Mouse (Mus musculus): ENCODE data around the gene 4930432M17Rik. TPM values are rescaled to one million over a fixed set of nuclear protein-coding genes. Genes with fewer than 3 reads are reported as not detected.

The 4930432M17Rik gene
- polyA plus RNA-seq, 1 experiment from 2014 or later = not detected

GRCm38 (mm10) chr3:121719701-121720100 is 49.1 kb downstream of the 4930432M17Rik start:
- H3K9ac ChIP-seq (ENCODE audit: low read length) = no peak overlapping the region
- no peak overlapping the region for H3K4me2 ChIP-seq (ENCODE audit: low read depth, low read length)
- no peak overlapping the region for H3K27ac ChIP-seq (ENCODE audit: low read length)
- 69% methylated on average over 3 of the region's 3 CpGs for WGBS
- no peak for ATAC-seq (ENCODE audit: insufficient read depth, low FRiP score)
- no peaks in the 10 kb centered on the region for H3K36me3 ChIP-seq (ENCODE audit: control insufficient read depth, insufficient read depth, low read length)
- H3K4me3 ChIP-seq (replicated peaks; ENCODE audit: low read length) = no peak overlapping the region
- H3K9me3 ChIP-seq (replicated peaks; ENCODE audit: control insufficient read depth, low read length) = no peaks in the 10 kb centered on the region
- peaks cover 15% of the 10 kb centered on the region for H3K4me1 ChIP-seq (ENCODE audit: control insufficient read depth, insufficient read depth, low read length)
- H3K27me3 ChIP-seq (ENCODE audit: control insufficient read depth, insufficient read depth, low read length) = no peaks in the 10 kb centered on the region

- 37% methylated on average over 14 of the region's 14 CpGs for WGBS
- H3K4me3 ChIP-seq (replicated peaks; ENCODE audit: low read length) = no peak overlapping the region
- H3K4me1 ChIP-seq (ENCODE audit: control insufficient read depth, insufficient read depth, low read length) = peaks cover 17% of the 10 kb centered on the region
- no peaks in the 10 kb centered on the region for H3K27me3 ChIP-seq (ENCODE audit: control insufficient read depth, insufficient read depth, low read length)
- ATAC-seq (ENCODE audit: insufficient read depth, low FRiP score) = no peak
- peak overlapping the region; percentile 5 for H3K4me2 ChIP-seq (ENCODE audit: low read depth, low read length)
- H3K9me3 ChIP-seq (replicated peaks; ENCODE audit: control insufficient read depth, low read length) = no peaks in the 10 kb centered on the region
- H3K9ac ChIP-seq (ENCODE audit: low read length) = 0 out of 2 replicates have a peak overlapping the region, but pooled peaks have one; percentile 14
- H3K27ac ChIP-seq (ENCODE audit: low read length) = no peak overlapping the region
- H3K36me3 ChIP-seq (ENCODE audit: control insufficient read depth, insufficient read depth, low read length) = no peaks in the 10 kb centered on the region
These were observed 50.5 kb downstream of the 4930432M17Rik start for GRCm38 (mm10) chr3:121720801-121721690.

GRCm38 (mm10) chr3:121721691-121722070 is 51.1 kb downstream of the 4930432M17Rik start:
- Histone ChIP-seq H3K27me3 (ENCODE audit: control insufficient read depth, insufficient read depth, low read length) (no peaks in the 10 kb centered on the region), H3K36me3 (ENCODE audit: control insufficient read depth, insufficient read depth, low read length) (no peaks in the 10 kb centered on the region), H3K4me2 (ENCODE audit: low read depth, low read length) (peak overlapping the region; percentile 5), H3K4me1 (ENCODE audit: control insufficient read depth, insufficient read depth, low read length) (peaks cover 17% of the 10 kb centered on the region), H3K4me3 (replicated peaks; ENCODE audit: low read length) (no peak overlapping the region), H3K9me3 (replicated peaks; ENCODE audit: control insufficient read depth, low read length) (no peaks in the 10 kb centered on the region), H3K9ac (ENCODE audit: low read length) (no peak overlapping the region), H3K27ac (ENCODE audit: low read length) (no peak overlapping the region)
- ATAC-seq (ENCODE audit: insufficient read depth, low FRiP score) = no peak
- 71% methylated on average over 7 of the region's 7 CpGs for WGBS

- H3K27me3 ChIP-seq (ENCODE audit: control insufficient read depth, insufficient read depth, low read length) = no peaks in the 10 kb centered on the region
- peak within 1 kb of the TSS; percentile 81 for H3K4me2 ChIP-seq (ENCODE audit: low read depth, low read length)
- no peaks in the 10 kb centered on the region for H3K9me3 ChIP-seq (replicated peaks; ENCODE audit: control insufficient read depth, low read length)
- peak within 1 kb of the TSS; percentile 69 for H3K4me3 ChIP-seq (replicated peaks; ENCODE audit: low read length)
- no peaks in the 10 kb centered on the region for H3K36me3 ChIP-seq (ENCODE audit: control insufficient read depth, insufficient read depth, low read length)
- peaks cover 17% of the 10 kb centered on the region for H3K4me1 ChIP-seq (ENCODE audit: control insufficient read depth, insufficient read depth, low read length)
- 1% methylated on average over 73 of the region's 73 CpGs for WGBS
- H3K9ac ChIP-seq (ENCODE audit: low read length) = peak within 1 kb of the TSS; percentile 76
- ATAC-seq (ENCODE audit: insufficient read depth, low FRiP score) = peak; percentile 89
- H3K27ac ChIP-seq (ENCODE audit: low read length) = peak within 1 kb of the TSS; percentile 68
These were observed 52.6 kb downstream of the 4930432M17Rik start, which contains the start of gene F3 for GRCm38 (mm10) chr3:121722971-121723844. Gene F3, plus strand, starts transcription at chr3:121723537.

- peaks cover 17% of the 10 kb centered on the region for H3K4me1 ChIP-seq (ENCODE audit: control insufficient read depth, insufficient read depth, low read length)
- no peaks in the 10 kb centered on the region for H3K27me3 ChIP-seq (ENCODE audit: control insufficient read depth, insufficient read depth, low read length)
- H3K4me3 ChIP-seq (replicated peaks; ENCODE audit: low read length) = peak overlapping the region; percentile 69
- no peak for ATAC-seq (ENCODE audit: insufficient read depth, low FRiP score)
- H3K9me3 ChIP-seq (replicated peaks; ENCODE audit: control insufficient read depth, low read length) = no peaks in the 10 kb centered on the region
- H3K9ac ChIP-seq (ENCODE audit: low read length) = peak overlapping the region; percentile 76
- WGBS = 5% methylated on average over 20 of the region's 20 CpGs
- peak overlapping the region; percentile 81 for H3K4me2 ChIP-seq (ENCODE audit: low read depth, low read length)
- no peaks in the 10 kb centered on the region for H3K36me3 ChIP-seq (ENCODE audit: control insufficient read depth, insufficient read depth, low read length)
- peak overlapping the region; percentile 68; the same call in 1 of the 2 replicates for H3K27ac ChIP-seq (ENCODE audit: low read length)
These were observed 53.5 kb downstream of the 4930432M17Rik start for GRCm38 (mm10) chr3:121723968-121724524.

GRCm38 (mm10) chr3:121724553-121724952 is 54.0 kb downstream of the 4930432M17Rik start:
- Histone ChIP-seq H3K9ac (ENCODE audit: low read length) (peak overlapping the region; percentile 76), H3K36me3 (ENCODE audit: control insufficient read depth, insufficient read depth, low read length) (no peaks in the 10 kb centered on the region; the same call in 1 of the 2 replicates), H3K4me1 (ENCODE audit: control insufficient read depth, insufficient read depth, low read length) (peaks cover 17% of the 10 kb centered on the region), H3K9me3 (replicated peaks; ENCODE audit: control insufficient read depth, low read length) (no peaks in the 10 kb centered on the region), H3K4me2 (ENCODE audit: low read depth, low read length) (peak overlapping the region; percentile 81), H3K4me3 (replicated peaks; ENCODE audit: low read length) (peak overlapping the region; percentile 69), H3K27ac (ENCODE audit: low read length) (peak overlapping the region; percentile 68; the same call in 1 of the 2 replicates), H3K27me3 (ENCODE audit: control insufficient read depth, insufficient read depth, low read length) (no peaks in the 10 kb centered on the region)
- 26% methylated on average over 12 of the region's 12 CpGs for WGBS
- ATAC-seq (ENCODE audit: insufficient read depth, low FRiP score) = no peak

GRCm38 (mm10) chr3:121725651-121726050 is 55.1 kb downstream of the 4930432M17Rik start:
- Histone ChIP-seq H3K9me3 (replicated peaks; ENCODE audit: control insufficient read depth, low read length) (no peaks in the 10 kb centered on the region), H3K4me3 (replicated peaks; ENCODE audit: low read length) (no peak overlapping the region; the same call in 1 of the 2 replicates), H3K9ac (ENCODE audit: low read length) (no peak overlapping the region), H3K4me2 (ENCODE audit: low read depth, low read length) (peak overlapping the region; percentile 81; the same call in 1 of the 2 replicates), H3K27ac (ENCODE audit: low read length) (no peak overlapping the region), H3K27me3 (ENCODE audit: control insufficient read depth, insufficient read depth, low read length) (no peaks in the 10 kb centered on the region), H3K36me3 (ENCODE audit: control insufficient read depth, insufficient read depth, low read length) (no peaks in the 10 kb centered on the region; the same call in 1 of the 2 replicates), H3K4me1 (ENCODE audit: control insufficient read depth, insufficient read depth, low read length) (peaks cover 17% of the 10 kb centered on the region)
- 67% methylated on average over 10 of the region's 10 CpGs for WGBS
- no peak for ATAC-seq (ENCODE audit: insufficient read depth, low FRiP score)

- H3K4me1 ChIP-seq (ENCODE audit: control insufficient read depth, insufficient read depth, low read length) = 0 out of 2 replicates have a peak, but pooled peaks cover 3% of the 10 kb centered on the region
- H3K9ac ChIP-seq (ENCODE audit: low read length) = no peak overlapping the region
- 89% methylated on average over 4 of the region's 4 CpGs for WGBS
- no peak overlapping the region for H3K4me2 ChIP-seq (ENCODE audit: low read depth, low read length)
- no peak for ATAC-seq (ENCODE audit: insufficient read depth, low FRiP score)
- no peak overlapping the region for H3K27ac ChIP-seq (ENCODE audit: low read length)
- H3K9me3 ChIP-seq (replicated peaks; ENCODE audit: control insufficient read depth, low read length) = no peaks in the 10 kb centered on the region
- H3K36me3 ChIP-seq (ENCODE audit: control insufficient read depth, insufficient read depth, low read length) = no peaks in the 10 kb centered on the region; the same call in 1 of the 2 replicates
- no peak overlapping the region for H3K4me3 ChIP-seq (replicated peaks; ENCODE audit: low read length)
- no peaks in the 10 kb centered on the region for H3K27me3 ChIP-seq (ENCODE audit: control insufficient read depth, insufficient read depth, low read length)
These were observed 59.1 kb downstream of the 4930432M17Rik start for GRCm38 (mm10) chr3:121729678-121730077.

Data from stomach, embryonic 16.5 days (tissue).